Mouse (Mus musculus) ES-E14 (cell line): ENCODE data around the gene Tnfrsf25. TPM values are rescaled to one million over a fixed set of nuclear protein-coding genes. Genes with fewer than 3 reads are reported as not detected.

Source experiments
- DNase-seq: peaks from one replicate; pipeline ENCODE4 v3.0.0-alpha.2; 2013; ENCODE audit warnings: low read depth, low spot score
- H3K27ac ChIP-seq: 2 replicates; pipeline ENCODE4 v1.5.1; 2012; ENCODE audit warnings: low read depth, mild to moderate bottlenecking, low read length, moderate library complexity, mixed read lengths; ENCODE audit not compliant: poor library complexity, insufficient read depth, severe bottlenecking
- H3K36me3 ChIP-seq: 2 replicates; pipeline ENCODE4 v1.6.1; 2012; ENCODE audit warnings: mild to moderate bottlenecking, low read length, moderate library complexity, mixed read lengths; ENCODE audit not compliant: control insufficient read depth, poor library complexity, insufficient read depth, severe bottlenecking
- H3K4me1 ChIP-seq, 2 experiments: fragments of 150-350 bp in 1 of 2; sonication (generic) in 1 of 2; 2 replicates each; pipeline ENCODE4 v1.6.1; 2012; ENCODE audit warnings: low read length in 2 of 2, mild to moderate bottlenecking in 1 of 2, mixed read lengths in 1 of 2; ENCODE audit not compliant: control insufficient read depth in 2 of 2, insufficient read depth in 2 of 2, poor library complexity in 1 of 2
- H3K4me3 ChIP-seq, 2 experiments: fragments of 150-350 bp in 1 of 2; sonication (generic) in 1 of 2; 2 replicates each; pipeline ENCODE4 v1.5.1; 2012; ENCODE audit warnings: low read length in 2 of 2, low read depth in 1 of 2, mild to moderate bottlenecking in 1 of 2, mixed read lengths in 1 of 2; ENCODE audit not compliant: insufficient read depth in 1 of 2, poor library complexity in 1 of 2, severe bottlenecking in 1 of 2
- H3K9ac ChIP-seq: 2 replicates; pipeline ENCODE4 v1.6.1; 2012; ENCODE audit warnings: low read depth, mild to moderate bottlenecking, low read length, mixed read lengths; ENCODE audit not compliant: poor library complexity, insufficient read depth, severe bottlenecking
- H3K9me3 ChIP-seq: fragments of 150-350 bp; sonication (generic); 2 replicates; pipeline ENCODE4 v1.6.1; 2012; ENCODE audit warnings: low read depth, mild to moderate bottlenecking, low read length; ENCODE audit not compliant: control insufficient read depth, insufficient read depth
- CHD2 ChIP-seq: IDR thresholded peaks from 2 replicates; pipeline ENCODE4 v1.6.1; 2014; ENCODE audit warnings: mild to moderate bottlenecking, low read depth, low read length, inconsistent platforms
- HCFC1 ChIP-seq: IDR thresholded peaks from 2 replicates; pipeline ENCODE4 v1.6.1; 2012; ENCODE audit warnings: low read length, inconsistent platforms, borderline replicate concordance; ENCODE audit not compliant: insufficient read depth
- MAFK ChIP-seq: IDR thresholded peaks from 2 replicates; pipeline ENCODE4 v1.6.1; 2014; ENCODE audit warnings: mild to moderate bottlenecking, low read depth, low read length, inconsistent platforms; ENCODE audit not compliant: insufficient read depth
- ZC3H11A ChIP-seq: IDR thresholded peaks from 2 replicates; pipeline ENCODE4 v1.6.1; 2012; ENCODE audit warnings: low read depth, mild to moderate bottlenecking, inconsistent platforms, low read length, borderline replicate concordance
- ZNF384 ChIP-seq: IDR thresholded peaks from 2 replicates; pipeline ENCODE4 v1.6.1; 2012; ENCODE audit warnings: low read depth, low read length, inconsistent platforms
- in situ Hi-C, 2 experiments: fragments of 600-800 bp; cut with MboI; formaldehyde crosslinking; loops; one replicate each; pipeline ENCODE4 v1.15.1; 2025; ENCODE audit warnings: low sequenced_read_pairs in 2 of 2, inconsistent platforms in 1 of 2; ENCODE audit not compliant: unreplicated experiment in 2 of 2
- total RNA-seq: library from RNA; depleted of rRNA; stranded (reverse); fragments of 300-350 nt; gene quantifications from 2 replicates; pipeline ENCODE4 v1.2.3, GENCODE M21; 2012

The Tnfrsf25 gene
- total RNA-seq, 1 experiment, result 3.8 TPM

GRCm38 (mm10) chr4:152136112-152136875 lies 20.6 kb downstream of the Tnfrsf25 start:
- Histone ChIP-seq H3K9ac (no peak overlapping the region), H3K27ac (no peak overlapping the region), H3K4me3 (no peak overlapping the region), H3K36me3 (no peaks in the 10 kb centered on the region), H3K4me1 (peaks cover 0 to 21% of the 10 kb centered on the region in 2 experiments; a peak in 1 of 4 replicates), H3K9me3 (no peaks in the 10 kb centered on the region)
- DNase-seq, result no peak
- TF ChIP-seq HCFC1, result no peak
- in situ Hi-C loops, result no loop called here

- Histone ChIP-seq H3K27ac (no peak overlapping the region), H3K9me3 (no peaks in the 10 kb centered on the region), H3K9ac (no peak overlapping the region), H3K36me3 (no peaks in the 10 kb centered on the region), H3K4me3 (no peak overlapping the region), H3K4me1 (peaks cover 0 to 21% of the 10 kb centered on the region in 2 experiments; a peak in 1 of 4 replicates)
- no peak for DNase-seq
- in situ Hi-C loops, result no loop called here
- TF ChIP-seq MAFK (no peak), ZC3H11A (no peak), ZNF384 (no peak), HCFC1 (no peak), CHD2 (no peak)
Observed at GRCm38 (mm10) chr4:152136876-152137250, 21.1 kb downstream of the Tnfrsf25 start.

- peak; percentile 77 for DNase-seq
- in situ Hi-C loops, result no loop called here
- H3K9ac ChIP-seq, result no peak overlapping the region
- no peaks in the 10 kb centered on the region for H3K9me3 ChIP-seq
- peak overlapping the region; percentile 76 to 95 for H3K4me3 ChIP-seq
- H3K4me1 ChIP-seq, result peaks cover 0 to 17% of the 10 kb centered on the region in 2 experiments; a peak in 1 of 4 replicates
- 0 out of 2 replicates have a peak, but pooled peaks have one; percentile 10 for TF ChIP-seq ZC3H11A
- TF ChIP-seq ZNF384, result no peak
- no peak for TF ChIP-seq MAFK
- no peaks in the 10 kb centered on the region for H3K36me3 ChIP-seq
- no peak overlapping the region for H3K27ac ChIP-seq
Observed at GRCm38 (mm10) chr4:152138497-152139260, 22.9 kb downstream of the Tnfrsf25 start.

GRCm38 (mm10) chr4:152140441-152140840 lies 24.7 kb downstream of the Tnfrsf25 start:
- Histone ChIP-seq H3K9me3 (no peaks in the 10 kb centered on the region), H3K27ac (no peak overlapping the region), H3K4me3 (no peak overlapping the region), H3K9ac (no peak overlapping the region), H3K36me3 (no peaks in the 10 kb centered on the region), H3K4me1 (peaks cover 0 to 10% of the 10 kb centered on the region in 2 experiments; a peak in 1 of 4 replicates)
- DNase-seq, result no peak
- in situ Hi-C loops, result no loop called here
- no peak; the same call in 1 of the 2 replicates for TF ChIP-seq ZC3H11A
- no peak for TF ChIP-seq CHD2
- TF ChIP-seq ZNF384, result no peak
- no peak for TF ChIP-seq MAFK
- TF ChIP-seq HCFC1, result no peak
